Mouse (Mus musculus) myocyte (in vitro differentiated cells): ENCODE measurements at regions not wholly inside any gene's neighbourhood (a gene's known extent, or its start where the extent isn't known, plus 50 kb on each side); places are given as distances from the start of the nearest gene placed in this dataset.

Experiments
- H3K27me3 ChIP-seq: one replicate; pipeline ENCODE4 v1.6.1; 2011; ENCODE audit not compliant: control insufficient read depth, insufficient read depth, insufficient read length
- H3K36me3 ChIP-seq: one replicate; pipeline ENCODE4 v1.6.1; 2011; ENCODE audit not compliant: control insufficient read depth, insufficient read depth
- H3K4me2 ChIP-seq: one replicate; pipeline ENCODE4 v1.6.1; 2011; ENCODE audit warnings: low read depth, control low read depth
- H3K4me3 ChIP-seq: one replicate; pipeline ENCODE4 v1.5.1; 2011; ENCODE audit warnings: mild to moderate bottlenecking, control low read depth, moderate library complexity
- H3K79me2 ChIP-seq: one replicate; pipeline ENCODE4 v1.6.1; 2011; ENCODE audit not compliant: control insufficient read depth, insufficient read depth
- H3ac ChIP-seq: one replicate; pipeline ENCODE4 v1.6.1; 2011; ENCODE audit not compliant: control insufficient read depth, insufficient read length
- CEBPB ChIP-seq: IDR thresholded peaks from 2 replicates; pipeline ENCODE4 v1.6.1; 2011; ENCODE audit warnings: mild to moderate bottlenecking, moderate library complexity; ENCODE audit not compliant: poor library complexity, insufficient read depth, severe bottlenecking
- E2F4 ChIP-seq: IDR thresholded peaks from one replicate; pipeline ENCODE4 v1.6.1; 2011; ENCODE audit warnings: mild to moderate bottlenecking, control low read depth, moderate library complexity; ENCODE audit not compliant: insufficient read depth
- MAX ChIP-seq: IDR thresholded peaks from one replicate; pipeline ENCODE4 v1.6.1; 2011; ENCODE audit warnings: low read depth, mild to moderate bottlenecking, control low read depth
- MYOD1 ChIP-seq, 3 experiments: IDR thresholded peaks; one replicate each; pipeline ENCODE4 v1.6.1; 2011; ENCODE audit warnings: control low read depth in 2 of 3, low read depth in 2 of 3, mild to moderate bottlenecking in 2 of 3, moderate library complexity in 1 of 3; ENCODE audit not compliant: insufficient read length in 2 of 3, control insufficient read depth in 1 of 3
- MYOG ChIP-seq, 3 experiments: IDR thresholded peaks; one replicate each; pipeline ENCODE4 v1.6.1; 2011; ENCODE audit warnings: control low read depth in 2 of 3, low read depth in 2 of 3, mild to moderate bottlenecking in 2 of 3; ENCODE audit not compliant: insufficient read length in 2 of 3, control insufficient read depth in 1 of 3, insufficient read depth in 1 of 3
- POLR2A ChIP-seq: IDR thresholded peaks from one replicate; pipeline ENCODE4 v1.6.1; 2011; ENCODE audit warnings: low read depth, mild to moderate bottlenecking, control low read depth, moderate library complexity; ENCODE audit not compliant: insufficient read length
- POLR2AphosphoS2 ChIP-seq: IDR thresholded peaks from one replicate; pipeline ENCODE4 v1.6.1; 2011; ENCODE audit warnings: low read depth, control low read depth; ENCODE audit not compliant: insufficient read length
- REST ChIP-seq: IDR thresholded peaks from one replicate; pipeline ENCODE4 v1.6.1; 2011; ENCODE audit warnings: mild to moderate bottlenecking, control low read depth, moderate library complexity; ENCODE audit not compliant: insufficient read depth, insufficient read length
- SRF ChIP-seq: IDR thresholded peaks from one replicate; pipeline ENCODE4 v1.6.1; 2011; ENCODE audit warnings: low read depth; ENCODE audit not compliant: control insufficient read depth, insufficient read length
- TCF12 ChIP-seq: IDR thresholded peaks from one replicate; pipeline ENCODE4 v1.6.1; 2011; ENCODE audit warnings: mild to moderate bottlenecking, control low read depth; ENCODE audit not compliant: poor library complexity, insufficient read depth, severe bottlenecking
- TCF3 ChIP-seq: IDR thresholded peaks from one replicate; pipeline ENCODE4 v1.6.1; 2011; ENCODE audit warnings: low read depth, control low read depth; ENCODE audit not compliant: insufficient read length
- USF1 ChIP-seq: IDR thresholded peaks from one replicate; pipeline ENCODE4 v1.6.1; 2011; ENCODE audit warnings: low read depth, mild to moderate bottlenecking, control low read depth, moderate library complexity

DNA sequence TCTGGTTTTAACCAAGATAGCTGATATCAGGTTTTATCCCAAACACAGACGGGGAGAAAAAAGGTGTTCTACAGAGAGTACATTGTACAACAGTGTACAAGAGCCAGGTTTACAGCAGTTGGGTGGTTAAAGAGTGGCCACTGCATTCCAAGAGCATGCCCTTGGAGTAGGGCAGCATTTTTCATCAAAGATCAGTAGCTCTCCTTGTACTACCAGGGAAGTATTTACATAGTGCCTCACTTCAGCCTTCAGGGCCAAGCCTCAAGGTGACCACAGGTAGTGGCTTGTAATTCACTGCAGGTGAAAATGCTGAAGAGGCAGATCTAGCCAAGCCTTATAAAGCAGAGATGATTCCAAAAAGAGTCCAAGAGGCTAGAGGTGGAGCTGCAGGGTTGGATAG is 190.8 kb downstream of the Isl1 start:
- Histone ChIP-seq H3ac (no peak overlapping the region), H3K27me3 (no peaks in the 10 kb centered on the region), H3K79me2 (no peaks in the 10 kb centered on the region), H3K4me3 (no peak overlapping the region), H3K36me3 (no peaks in the 10 kb centered on the region), H3K4me2 (no peak overlapping the region)
- TF ChIP-seq TCF3 (no peak), USF1 (no peak), TCF12 (no peak), MYOG (IDR thresholded peaks at IDR 0.05; ENCODE audit: control insufficient read depth in 1 of 3, insufficient read depth in 1 of 3, insufficient read length in 2 of 3, low read depth in 2 of 3) (no peak), POLR2A (no peak), SRF (no peak), MYOD1 (IDR thresholded peaks at IDR 0.05; ENCODE audit: control insufficient read depth in 1 of 3, insufficient read length in 2 of 3, low read depth in 2 of 3) (no peak), POLR2AphosphoS2 (no peak), REST (no peak)

DNA sequence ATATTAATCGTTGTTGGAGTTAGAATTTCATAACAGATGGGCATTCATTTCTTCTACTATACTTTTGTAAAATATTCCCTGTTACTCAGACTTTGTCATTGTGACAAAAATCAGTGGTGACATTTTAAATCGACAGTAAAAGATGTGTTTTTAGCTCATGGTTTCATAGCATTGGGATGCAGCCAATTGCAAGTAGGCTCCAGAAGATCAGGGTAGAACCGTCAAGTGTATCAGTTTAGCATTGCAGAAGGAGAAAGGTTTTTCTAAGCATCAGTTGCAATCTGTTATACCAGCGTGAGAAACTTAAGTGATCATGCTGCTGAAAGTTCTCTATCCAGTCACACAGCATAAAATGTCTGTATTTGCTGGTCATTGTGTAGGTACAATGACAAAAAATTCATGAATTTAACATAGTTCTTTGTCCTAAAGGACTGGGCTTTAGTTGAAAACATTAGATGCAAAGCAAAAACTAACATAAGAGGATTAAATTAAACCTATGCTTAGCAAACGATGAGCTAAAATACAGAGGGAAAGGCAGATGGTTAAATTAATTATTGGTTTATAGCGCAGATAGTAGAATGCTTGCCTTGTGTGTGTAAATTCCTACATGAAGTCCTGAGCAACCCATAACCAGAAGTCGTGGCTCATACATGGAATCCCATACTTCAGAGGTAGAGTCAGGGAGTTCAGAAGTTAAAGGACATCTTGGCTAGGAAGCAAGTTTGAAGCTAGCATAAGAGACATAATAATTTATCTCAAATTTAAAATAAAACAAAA is 198.3 kb downstream of the Isl1 start:
- Histone ChIP-seq H3K27me3 (no peaks in the 10 kb centered on the region), H3ac (no peak overlapping the region), H3K79me2 (no peaks in the 10 kb centered on the region), H3K36me3 (no peaks in the 10 kb centered on the region), H3K4me2 (no peak overlapping the region), H3K4me3 (no peak overlapping the region)
- TF ChIP-seq POLR2AphosphoS2 = no peak
- TF ChIP-seq USF1 = no peak
- no peak for TF ChIP-seq CEBPB
- no peak for TF ChIP-seq MAX
- no peak for TF ChIP-seq REST
- no peak for TF ChIP-seq POLR2A
- no peak for TF ChIP-seq TCF12

DNA sequence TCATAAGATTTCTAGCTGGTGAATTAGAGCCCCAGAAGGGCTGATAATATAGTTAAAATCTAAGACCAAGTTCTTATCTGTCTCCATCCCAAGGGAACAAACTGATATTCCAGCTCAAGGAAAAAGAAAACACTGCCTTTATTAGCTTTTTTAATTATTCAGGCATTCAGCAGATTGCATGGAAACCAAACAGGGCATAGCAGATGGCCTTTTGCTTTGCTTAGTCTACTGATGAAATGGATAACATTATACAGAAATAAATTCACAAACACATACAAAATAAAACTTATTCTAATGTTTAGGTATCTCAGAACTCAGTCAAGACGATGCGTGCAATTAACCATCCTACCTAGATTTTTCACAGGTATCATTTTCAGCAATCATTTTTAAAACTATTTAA is 198.9 kb downstream of the Isl1 start:
- no peak overlapping the region for H3K4me2 ChIP-seq
- TF ChIP-seq E2F4 (no peak), POLR2AphosphoS2 (no peak), MYOD1 (IDR thresholded peaks at IDR 0.05; ENCODE audit: control insufficient read depth in 1 of 3, insufficient read length in 2 of 3, low read depth in 2 of 3) (no peak), CEBPB (no peak), POLR2A (no peak), MAX (no peak), REST (no peak), TCF3 (no peak)
- H3K4me3 ChIP-seq = no peak overlapping the region

DNA sequence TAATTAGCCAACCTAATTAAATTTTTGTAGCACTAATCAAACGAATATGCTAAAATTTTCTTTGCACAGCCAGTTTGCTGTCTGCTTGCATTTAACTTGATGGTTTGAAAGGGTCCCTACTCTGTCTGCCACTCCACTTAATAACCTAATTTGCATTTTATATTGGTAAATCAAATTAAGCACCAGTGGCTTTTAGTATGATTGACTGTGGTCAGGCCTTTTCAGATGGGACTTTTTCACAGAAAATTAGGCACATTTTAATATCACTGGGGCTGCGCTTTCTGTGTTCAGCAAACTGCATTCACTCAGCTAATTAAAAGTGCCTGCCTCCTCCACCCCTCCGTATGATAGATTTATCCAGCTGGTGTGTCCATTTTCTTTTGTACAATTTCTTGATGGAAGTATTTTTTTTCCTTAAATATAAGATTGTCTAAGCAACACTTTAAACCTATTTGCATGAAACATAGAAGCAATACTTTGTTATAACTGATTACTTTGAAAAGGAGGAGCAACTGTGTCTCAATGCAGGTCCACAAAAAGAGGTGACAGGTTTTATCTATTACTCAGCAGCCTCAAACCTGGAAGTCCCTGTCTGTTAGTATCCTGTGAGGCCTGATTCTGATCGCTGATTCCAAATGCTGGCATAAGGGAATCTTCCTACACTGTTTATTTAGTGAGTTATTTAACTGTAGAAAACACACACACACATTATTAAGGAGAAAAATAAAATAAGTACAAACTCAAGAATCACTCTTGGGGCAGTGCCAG is 221.8 kb downstream of the Isl1 start:
- no peak for TF ChIP-seq MYOD1 (IDR thresholded peaks at IDR 0.05; ENCODE audit: control insufficient read depth in 1 of 3, insufficient read length in 2 of 3, low read depth in 2 of 3)
- TF ChIP-seq USF1 = no peak
- TF ChIP-seq SRF = no peak
- no peak for TF ChIP-seq TCF12
- no peak for TF ChIP-seq CEBPB
- no peak for TF ChIP-seq E2F4
- TF ChIP-seq MAX = no peak
- Histone ChIP-seq H3K36me3 (no peaks in the 10 kb centered on the region), H3K27me3 (no peaks in the 10 kb centered on the region), H3K4me3 (no peak overlapping the region), H3K79me2 (no peaks in the 10 kb centered on the region), H3K4me2 (no peak overlapping the region), H3ac (no peak overlapping the region)

More for the DNA sequence above, 198.9 kb downstream of the Isl1 start:
- H3ac ChIP-seq = no peak overlapping the region
- H3K27me3 ChIP-seq = no peaks in the 10 kb centered on the region
- no peaks in the 10 kb centered on the region for H3K36me3 ChIP-seq
- no peaks in the 10 kb centered on the region for H3K79me2 ChIP-seq

DNA sequence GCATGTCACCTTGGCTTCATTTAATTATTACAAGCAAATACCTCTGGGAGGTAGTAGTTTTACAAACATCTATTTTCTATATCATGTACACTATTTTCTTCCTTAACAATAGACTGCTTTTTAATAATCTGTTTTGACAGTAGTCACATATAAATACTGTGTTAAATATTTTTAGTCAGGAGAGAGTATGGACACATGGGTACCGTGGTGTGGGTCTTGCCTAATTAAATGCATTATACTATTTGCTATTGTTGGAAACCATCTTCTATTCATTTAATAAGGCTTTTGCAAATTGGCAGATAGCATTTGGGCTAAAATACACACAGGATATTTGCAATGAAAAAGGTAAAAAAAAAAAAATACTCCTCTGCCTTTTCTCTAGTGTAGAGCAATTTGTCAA is 222.3 kb downstream of the Isl1 start:
- Histone ChIP-seq H3K4me3 (no peak overlapping the region), H3K4me2 (no peak overlapping the region), H3K27me3 (no peaks in the 10 kb centered on the region), H3K79me2 (no peaks in the 10 kb centered on the region), H3ac (no peak overlapping the region), H3K36me3 (no peaks in the 10 kb centered on the region)
- TF ChIP-seq REST = no peak
- TF ChIP-seq POLR2AphosphoS2 = no peak
- TF ChIP-seq E2F4 = no peak
- no peak for TF ChIP-seq MYOD1 (IDR thresholded peaks at IDR 0.05; ENCODE audit: control insufficient read depth in 1 of 3, insufficient read length in 2 of 3, low read depth in 2 of 3)
- TF ChIP-seq MYOG (IDR thresholded peaks at IDR 0.05; ENCODE audit: control insufficient read depth in 1 of 3, insufficient read depth in 1 of 3, insufficient read length in 2 of 3, low read depth in 2 of 3) = no peak
- TF ChIP-seq MAX = no peak
- TF ChIP-seq SRF = no peak
- TF ChIP-seq CEBPB = no peak
- no peak for TF ChIP-seq POLR2A
- no peak for TF ChIP-seq USF1
- no peak for TF ChIP-seq TCF12
- TF ChIP-seq TCF3 = no peak
